Mouse (Mus musculus) G1E (cell line): ENCODE data around the gene Pcgf3.

ENCODE experiments used
- CTCF ChIP-seq: IDR thresholded peaks from 2 replicates; pipeline ENCODE4 v1.5.1; 2012; ENCODE audit warnings: low read depth, low read length, inconsistent platforms, mixed read lengths
- GATA1 ChIP-seq: IDR thresholded peaks from 2 replicates; pipeline ENCODE4 v1.6.1; 2012; ENCODE audit warnings: borderline replicate concordance, low read length, inconsistent platforms, mixed read lengths
- POLR2AphosphoS5 ChIP-seq: IDR thresholded peaks from 2 replicates; pipeline ENCODE4 v1.6.1; 2012; ENCODE audit warnings: low read depth, low read length, inconsistent platforms; ENCODE audit not compliant: insufficient replicate concordance

GRCm38 (mm10) chr5:108475977-108476376 is 14.9 kb downstream of the Pcgf3 start:
- no peak for TF ChIP-seq CTCF
- TF ChIP-seq POLR2AphosphoS5: no peak
- no peak for TF ChIP-seq GATA1
